ENCODE assay signal across 8 mouse cellular contexts in the genomic region with DNA sequence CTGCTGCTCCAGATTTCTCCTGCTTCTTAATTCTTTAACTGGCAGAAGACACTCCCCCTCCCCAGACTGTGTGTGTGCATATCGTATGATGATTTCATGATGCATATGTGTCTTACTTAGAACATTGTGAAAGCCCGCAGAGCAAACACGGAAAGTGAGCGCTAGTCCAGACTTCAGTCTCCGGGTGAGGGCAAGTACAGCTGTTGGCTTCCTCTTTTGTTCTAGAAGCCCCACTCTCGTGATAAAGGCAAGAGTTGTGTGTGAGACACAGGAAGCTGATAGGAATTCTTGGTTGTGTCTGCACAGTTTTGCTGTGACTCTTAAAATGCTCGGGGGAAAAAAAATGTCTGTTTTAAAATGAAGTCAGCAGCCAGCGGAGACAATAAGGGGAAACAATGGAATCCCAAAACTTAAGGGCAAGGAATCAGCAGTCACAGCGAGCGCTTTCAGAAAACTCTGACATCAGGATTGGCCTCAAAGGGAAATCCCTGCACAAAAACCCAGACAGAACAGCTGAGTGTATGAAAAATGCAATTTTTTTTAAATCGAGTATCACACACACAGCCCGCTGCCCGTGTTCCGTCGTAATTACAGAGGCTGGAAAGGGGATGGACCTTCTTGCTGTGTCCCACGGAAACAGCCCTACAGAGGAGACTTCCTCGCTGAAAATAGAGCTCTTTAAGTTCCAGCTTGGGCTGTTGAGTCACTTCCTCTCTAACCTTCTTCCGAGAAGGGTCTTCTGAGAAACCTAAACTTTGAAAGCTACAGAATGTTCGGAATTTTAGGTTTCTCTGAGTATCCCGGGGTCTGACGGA.
A peak's percentile ranks its signal among the peaks of the same experiment; 100 is the strongest.
DNase-seq lines count a peak whose midpoint lies in the region; ATAC-seq and TF ChIP-seq lines count a peak whose summit lies in the region.

No protein-coding gene starts in this region.

- no peaks in the 10 kb centered on the region for H3K36me3 ChIP-seq in kidney, embryonic 14.5 days (ENCODE audit: control insufficient read depth, insufficient read depth, low read length)
- no peaks in the 10 kb centered on the region for H3K36me3 ChIP-seq in embryonic facial prominence, embryonic 11.5 days (replicated peaks; ENCODE audit: control insufficient read depth, insufficient read depth, low read depth, low read length)
- H3K36me3 ChIP-seq in liver, postnatal 0 days (replicated peaks; ENCODE audit: insufficient read depth, low read length), result no peaks in the 10 kb centered on the region
- H3K36me3 ChIP-seq in neural tube, embryonic 13.5 days, result no peaks in the 10 kb centered on the region

- H3K9me3 ChIP-seq in kidney, embryonic 14.5 days (ENCODE audit: control insufficient read depth, low read length), result no peaks in the 10 kb centered on the region
- H3K9me3 ChIP-seq in embryonic facial prominence, embryonic 11.5 days (replicated peaks; ENCODE audit: control insufficient read depth, low read length), result no peaks in the 10 kb centered on the region
- H3K9me3 ChIP-seq in liver, postnatal 0 days (ENCODE audit: low read length), result no peaks in the 10 kb centered on the region
- no peaks in the 10 kb centered on the region for H3K9me3 ChIP-seq in neural tube, embryonic 13.5 days

- H3K27ac ChIP-seq in kidney, embryonic 14.5 days (ENCODE audit: low read depth, low read length), result peak overlapping the region; percentile 52; the same call in 1 of the 2 replicates
- H3K27ac ChIP-seq in embryonic facial prominence, embryonic 11.5 days (replicated peaks; ENCODE audit: low read depth, low read length), result peak overlapping the region; percentile 28
- peak overlapping the region; percentile 79 for H3K27ac ChIP-seq in liver, postnatal 0 days (ENCODE audit: low read depth)
- H3K27ac ChIP-seq in neural tube, embryonic 13.5 days (replicated peaks), result peak overlapping the region; percentile 62

- no peak for TF ChIP-seq CTCF in liver, postnatal 0 days (IDR thresholded peaks at IDR 0.05; ENCODE audit: low read depth)

- H3K4me3 ChIP-seq in kidney, embryonic 14.5 days (ENCODE audit: low read length), result no peak overlapping the region
- no peak overlapping the region for H3K4me3 ChIP-seq in embryonic facial prominence, embryonic 11.5 days (ENCODE audit: low read depth, low read length)
- peak overlapping the region; percentile 35 for H3K4me3 ChIP-seq in liver, postnatal 0 days (ENCODE audit: low read depth, low read length)
- peak overlapping the region; percentile 13; the same call in 1 of the 2 replicates for H3K4me3 ChIP-seq in neural tube, embryonic 13.5 days

- ATAC-seq in kidney, embryonic 14.5 days (ENCODE audit: low FRiP score, low TSS enrichment), result 0 out of 2 replicates have a peak, but pooled peaks have one; percentile 49
- ATAC-seq in embryonic facial prominence, embryonic 11.5 days (replicated peaks; ENCODE audit: insufficient number of reproducible peaks, low FRiP score, low TSS enrichment, low read depth), result no peak
- peak; percentile 65 for ATAC-seq in hematopoietic stem cell, adult 5-6 weeks (replicated peaks in 1 of 2; ENCODE audit: insufficient read depth in 1 of 2, low FRiP score in 2 of 2, low TSS enrichment in 1 of 2, low read depth in 1 of 2, poor library complexity in 2 of 2, severe bottlenecking in 2 of 2)
- peak; percentile 83 for ATAC-seq in liver, postnatal 0 days
- no peak for ATAC-seq in neural tube, embryonic 13.5 days (ENCODE audit: low read depth)

- H3K9ac ChIP-seq in kidney, embryonic 14.5 days (ENCODE audit: low read depth, low read length), result no peak overlapping the region; the same call in 1 of the 2 replicates
- H3K9ac ChIP-seq in embryonic facial prominence, embryonic 11.5 days (replicated peaks; ENCODE audit: low read length), result peak overlapping the region; percentile 34
- peak overlapping the region; percentile 44 for H3K9ac ChIP-seq in liver, postnatal 0 days (replicated peaks)
- peak overlapping the region; percentile 22; the same call in 1 of the 2 replicates for H3K9ac ChIP-seq in neural tube, embryonic 13.5 days

- no peaks in the 10 kb centered on the region for H3K27me3 ChIP-seq in kidney, embryonic 14.5 days (ENCODE audit: control insufficient read depth, insufficient read depth, low read length)
- H3K27me3 ChIP-seq in embryonic facial prominence, embryonic 11.5 days (ENCODE audit: control insufficient read depth, insufficient read depth, low read length), result no peaks in the 10 kb centered on the region
- H3K27me3 ChIP-seq in liver, postnatal 0 days (ENCODE audit: insufficient read depth, low read length), result no peaks in the 10 kb centered on the region
- H3K27me3 ChIP-seq in neural tube, embryonic 13.5 days, result no peaks in the 10 kb centered on the region

- H3K4me1 ChIP-seq in kidney, embryonic 14.5 days (ENCODE audit: control insufficient read depth, insufficient read depth, low read length), result peaks cover 9% of the 10 kb centered on the region; the same call in 1 of the 2 replicates
- no peaks in the 10 kb centered on the region; the same call in 1 of the 2 replicates for H3K4me1 ChIP-seq in embryonic facial prominence, embryonic 11.5 days (ENCODE audit: control insufficient read depth, insufficient read depth, low read length)
- peaks cover 2% of the 10 kb centered on the region; the same call in 1 of the 2 replicates for H3K4me1 ChIP-seq in liver, postnatal 0 days (ENCODE audit: insufficient read depth)
- peaks cover 19% of the 10 kb centered on the region for H3K4me1 ChIP-seq in neural tube, embryonic 13.5 days (replicated peaks)

- TF ChIP-seq EP300 in liver, postnatal 0 days (IDR thresholded peaks at IDR 0.05; ENCODE audit: low read depth), result no peak

- no peak for DNase-seq in kidney, adult 8-10 months
- peak; percentile 44 for DNase-seq in embryonic facial prominence, embryonic 11.5 days (ENCODE audit: low spot score)
- peak; percentile 18 for DNase-seq in liver, postnatal 0 days
- DNase-seq in ovary, postnatal 36 days (ENCODE audit: low spot score), result no peak
- no peak for DNase-seq in adrenal gland, postnatal 25 days

- no peak overlapping the region; the same call in 1 of the 2 replicates for H3K4me2 ChIP-seq in kidney, embryonic 14.5 days (replicated peaks; ENCODE audit: low read depth, low read length)
- peak overlapping the region; percentile 10 for H3K4me2 ChIP-seq in embryonic facial prominence, embryonic 11.5 days (ENCODE audit: low read depth, low read length)
- peak overlapping the region; percentile 65 for H3K4me2 ChIP-seq in liver, postnatal 0 days (ENCODE audit: low read depth, low read length)
- H3K4me2 ChIP-seq in neural tube, embryonic 13.5 days, result peak overlapping the region; percentile 33

- 64% methylated on average over 21 of the region's 21 CpGs for WGBS in kidney, embryonic 14.5 days
- WGBS in embryonic facial prominence, embryonic 11.5 days, result 51% methylated on average over 21 of the region's 21 CpGs
- 22% methylated on average over 21 of the region's 21 CpGs for WGBS in liver, postnatal 0 days (ENCODE audit: insufficient replicate concordance)
- WGBS in neural tube, embryonic 13.5 days, result 60% methylated on average over 21 of the region's 21 CpGs

Comparison
In these comparisons a context has a peak if more than half of its experiments do, and no peak if none do; other contexts are left out.
1. ATAC-seq: peak in kidney, embryonic 14.5 days (single experiment), hematopoietic stem cell, adult 5-6 weeks (2 of 2) and liver, postnatal 0 days (single experiment); none in embryonic facial prominence, embryonic 11.5 days (single experiment) and neural tube, embryonic 13.5 days (single experiment).
2. H3K27ac ChIP-seq: peak in every context shown above with its lines; median percentile 79 in liver, postnatal 0 days; 62 in neural tube, embryonic 13.5 days; 52 in kidney, embryonic 14.5 days; 28 in embryonic facial prominence, embryonic 11.5 days.
3. H3K4me3 ChIP-seq: peak in liver, postnatal 0 days (single experiment) and neural tube, embryonic 13.5 days (single experiment); none in kidney, embryonic 14.5 days (single experiment) and embryonic facial prominence, embryonic 11.5 days (single experiment).
4. DNase-seq: peak in embryonic facial prominence, embryonic 11.5 days (single experiment) and liver, postnatal 0 days (single experiment); none in kidney, adult 8-10 months (0 of 2), ovary, postnatal 36 days (single experiment) and adrenal gland, postnatal 25 days (single experiment).